Mouse (Mus musculus) G1E (cell line): ENCODE results near the gene Aoah. TPM values are rescaled to one million over a fixed set of nuclear protein-coding genes. Genes with fewer than 3 reads are reported as not detected.

Experiments used
- ATAC-seq: 2 replicates; pipeline ENCODE4 v1.8.0; 2016; ENCODE audit warnings: mild to moderate bottlenecking; ENCODE audit not compliant: insufficient number of reproducible peaks, poor library complexity, low FRiP score, severe bottlenecking; ENCODE audit errors: extremely low read depth
- DNase-seq: peaks from one replicate; pipeline ENCODE4 v3.0.0; 2012; ENCODE audit warnings: low spot score
- H3K27me3 ChIP-seq: 2 replicates; pipeline ENCODE4 v1.6.1; 2012; ENCODE audit warnings: mild to moderate bottlenecking, low read length, inconsistent platforms; ENCODE audit not compliant: insufficient read depth
- H3K36me3 ChIP-seq: replicated peaks from 2 replicates; pipeline ENCODE3; 2012; ENCODE audit warnings: mild to moderate bottlenecking, inconsistent platforms
- H3K4me1 ChIP-seq: 2 replicates; pipeline ENCODE4 v1.6.1; 2012; ENCODE audit warnings: low read depth, low read length, inconsistent platforms, mixed read lengths; ENCODE audit not compliant: insufficient read depth
- H3K4me3 ChIP-seq: 2 replicates; pipeline ENCODE4 v1.5.1; 2012; ENCODE audit warnings: low read depth, mild to moderate bottlenecking, inconsistent platforms, low read length, moderate library complexity, mixed read lengths
- H3K9me3 ChIP-seq: replicated peaks from 2 replicates; pipeline ENCODE4 v1.6.1; 2012; ENCODE audit warnings: inconsistent platforms
- CTCF ChIP-seq: IDR thresholded peaks from 2 replicates; pipeline ENCODE4 v1.5.1; 2012; ENCODE audit warnings: low read depth, low read length, inconsistent platforms, mixed read lengths
- GATA1 ChIP-seq: IDR thresholded peaks from 2 replicates; pipeline ENCODE4 v1.6.1; 2012; ENCODE audit warnings: borderline replicate concordance, low read length, inconsistent platforms, mixed read lengths
- GATA2 ChIP-seq: IDR thresholded peaks from 2 replicates; pipeline ENCODE4 v1.6.1; 2012; ENCODE audit warnings: low read depth, low read length, inconsistent platforms, borderline replicate concordance
- POLR2AphosphoS5 ChIP-seq: IDR thresholded peaks from 2 replicates; pipeline ENCODE4 v1.6.1; 2012; ENCODE audit warnings: low read depth, low read length, inconsistent platforms; ENCODE audit not compliant: insufficient replicate concordance
- TAL1 ChIP-seq: conservative IDR thresholded peaks from 2 replicates; pipeline ENCODE4 v1.6.1; 2012; ENCODE audit warnings: low read depth, low read length, inconsistent platforms, mixed read lengths
- polyA plus RNA-seq: library from polyadenylated mRNA; stranded (reverse); fragments of >175 nt; gene quantifications from 2 replicates; pipeline ENCODE4 v1.2.3, GENCODE M21; 2012
- total RNA-seq, 2 experiments: library from RNA; stranded (forward) in 1 of 2; stranded (reverse) in 1 of 2; fragments of 200-1000 nt in 1 of 2; fragments of >200 nt in 1 of 2; fragmentation: Nextera tagmentation in 1 of 2; gene quantifications; 2 replicates each; pipeline ENCODE4 v1.2.3; 2014 to 2017

The Aoah gene
- total and polyA plus RNA-seq, 3 experiments, result 0.22 TPM; not detected in 2

DNA sequence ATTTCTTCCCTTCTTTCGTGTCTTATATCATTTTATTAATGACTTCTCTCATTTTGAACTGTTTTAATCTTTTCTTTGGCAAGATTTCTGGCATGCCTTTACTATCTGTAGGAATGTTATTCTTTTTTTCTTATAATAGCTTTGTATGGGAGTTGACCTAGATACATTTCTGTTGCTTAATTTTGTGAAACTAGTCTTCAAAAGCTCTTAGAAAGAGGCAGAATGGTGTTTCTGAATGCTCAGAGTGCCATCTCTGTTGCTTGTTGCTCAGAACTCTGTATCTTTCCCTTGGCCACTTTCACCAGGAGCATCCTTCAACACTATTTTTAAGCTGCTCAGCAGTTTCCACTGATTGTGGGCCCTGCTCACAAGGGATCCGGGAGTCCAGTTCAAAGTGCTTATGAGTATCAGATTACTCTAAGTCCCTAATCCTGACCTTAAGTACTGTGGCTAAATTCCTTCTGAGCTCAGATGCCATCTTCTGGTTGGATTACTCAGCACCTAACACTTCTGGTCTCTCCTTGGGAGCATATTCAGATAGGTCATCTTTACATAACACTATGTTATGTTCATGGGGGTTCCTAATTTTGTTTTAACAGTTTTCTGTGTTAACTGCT, 26.9 kb downstream of the Aoah start:
- no peaks in the 10 kb centered on the region for H3K4me1 ChIP-seq
- no peaks in the 10 kb centered on the region for H3K9me3 ChIP-seq
- DNase-seq (no peak), ATAC-seq (no peak)
- TF ChIP-seq CTCF, result no peak
- no peak for TF ChIP-seq GATA1
- no peak for TF ChIP-seq GATA2
- TF ChIP-seq POLR2AphosphoS5, result no peak
- no peak overlapping the region for H3K4me3 ChIP-seq
- H3K27me3 ChIP-seq, result no peaks in the 10 kb centered on the region
- H3K36me3 ChIP-seq, result no peaks in the 10 kb centered on the region

- ATAC-seq (no peak), DNase-seq (no peak)
- H3K9me3 ChIP-seq, result no peaks in the 10 kb centered on the region
- H3K4me1 ChIP-seq, result no peaks in the 10 kb centered on the region
- no peak for TF ChIP-seq GATA2
- TF ChIP-seq POLR2AphosphoS5, result no peak
- no peak for TF ChIP-seq GATA1
- no peak for TF ChIP-seq TAL1
- TF ChIP-seq CTCF, result no peak
- no peak overlapping the region for H3K4me3 ChIP-seq
- H3K36me3 ChIP-seq, result no peaks in the 10 kb centered on the region
- peaks cover 4% of the 10 kb centered on the region; the same call in 1 of the 2 replicates for H3K27me3 ChIP-seq
Measured at GRCm38 (mm10) chr13:20828728-20829127, 34.8 kb downstream of the Aoah start.

- Histone ChIP-seq H3K4me1 (no peaks in the 10 kb centered on the region), H3K36me3 (no peaks in the 10 kb centered on the region), H3K27me3 (peaks cover 4% of the 10 kb centered on the region; the same call in 1 of the 2 replicates), H3K4me3 (no peak overlapping the region), H3K9me3 (no peaks in the 10 kb centered on the region)
- TF ChIP-seq CTCF (no peak), POLR2AphosphoS5 (no peak), TAL1 (no peak), GATA2 (no peak), GATA1 (no peak)
- ATAC-seq, result no peak
- no peak for DNase-seq
Measured at GRCm38 (mm10) chr13:20829181-20829900, 35.4 kb downstream of the Aoah start.

DNA sequence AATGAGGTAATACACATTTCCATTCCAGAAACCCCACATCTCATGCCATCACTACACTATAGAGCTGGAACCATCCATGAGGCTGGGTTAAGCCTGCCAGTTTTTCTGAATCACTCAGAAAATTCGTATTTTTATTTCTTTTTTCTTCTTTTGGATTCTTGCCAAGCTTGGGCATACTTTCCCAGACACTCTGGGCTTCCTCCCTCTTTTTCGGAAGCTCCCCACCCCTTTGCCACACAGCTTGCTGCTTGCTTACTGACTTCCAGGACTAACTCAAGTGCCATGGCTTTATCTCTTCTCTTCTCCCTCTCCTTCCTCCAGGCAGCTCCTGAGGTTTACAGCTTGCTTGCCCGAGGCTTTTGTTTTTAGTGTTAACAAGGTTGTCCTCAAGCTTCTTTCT, 62.0 kb downstream of the Aoah start:
- Histone ChIP-seq H3K36me3 (no peaks in the 10 kb centered on the region), H3K9me3 (no peaks in the 10 kb centered on the region), H3K27me3 (no peaks in the 10 kb centered on the region), H3K4me1 (no peaks in the 10 kb centered on the region), H3K4me3 (no peak overlapping the region)
- ATAC-seq, result no peak
- no peak for DNase-seq
- no peak for TF ChIP-seq POLR2AphosphoS5
- no peak for TF ChIP-seq GATA1
- TF ChIP-seq GATA2, result no peak
- TF ChIP-seq TAL1, result no peak
- no peak for TF ChIP-seq CTCF

- no peak for DNase-seq
- H3K4me3 ChIP-seq, result no peak overlapping the region
- H3K36me3 ChIP-seq, result no peaks in the 10 kb centered on the region
- H3K27me3 ChIP-seq, result peaks cover 2% of the 10 kb centered on the region; the same call in 1 of the 2 replicates
- H3K9me3 ChIP-seq, result no peaks in the 10 kb centered on the region
- no peak for ATAC-seq
- TF ChIP-seq GATA2, result no peak
- TF ChIP-seq POLR2AphosphoS5, result no peak
- TF ChIP-seq GATA1, result no peak
- TF ChIP-seq CTCF, result no peak
- no peak for TF ChIP-seq TAL1
- no peaks in the 10 kb centered on the region for H3K4me1 ChIP-seq
Measured at GRCm38 (mm10) chr13:20899372-20899771, 105.5 kb downstream of the Aoah start.

DNA sequence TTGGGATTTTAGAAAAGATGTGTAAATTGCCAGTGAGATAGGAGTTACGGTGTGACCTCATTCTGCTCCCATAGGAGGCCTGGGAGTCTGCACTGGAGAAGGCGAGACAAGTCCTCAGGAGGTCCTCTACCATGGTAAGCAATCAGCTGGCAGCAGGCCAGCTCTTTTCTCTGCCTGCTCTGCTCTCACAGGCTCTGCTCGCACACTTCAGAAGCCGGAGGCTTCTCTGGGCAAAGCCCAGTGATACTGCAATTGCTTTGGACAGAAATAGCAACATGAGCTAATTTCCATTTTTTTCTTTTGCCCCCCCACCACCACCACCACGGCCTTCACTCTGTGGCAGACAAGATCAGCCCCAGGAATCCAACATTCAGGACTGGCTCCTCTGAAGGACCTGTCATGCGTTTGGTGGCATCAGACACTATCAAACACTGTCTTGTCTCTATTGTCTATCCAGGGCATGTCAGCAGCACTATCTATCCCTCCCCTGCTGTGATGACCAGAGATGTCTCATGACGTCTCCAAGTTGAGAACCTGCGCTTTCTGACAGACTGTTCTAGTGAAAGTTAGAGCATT, 106.6 kb downstream of the Aoah start:
- H3K27me3 ChIP-seq, result 0 out of 2 replicates have a peak, but pooled peaks cover 2% of the 10 kb centered on the region
- H3K4me1 ChIP-seq, result no peaks in the 10 kb centered on the region
- TF ChIP-seq POLR2AphosphoS5 (no peak), TAL1 (no peak), GATA1 (no peak), GATA2 (no peak), CTCF (no peak)
- H3K4me3 ChIP-seq, result no peak overlapping the region
- DNase-seq, result no peak
- no peaks in the 10 kb centered on the region for H3K9me3 ChIP-seq
- no peak for ATAC-seq
- H3K36me3 ChIP-seq, result no peaks in the 10 kb centered on the region
